Mouse (Mus musculus) G1E-ER4 (cell line): ENCODE measurements around the gene Clba1. TPM values are rescaled to one million over a fixed set of nuclear protein-coding genes. Genes with fewer than 3 reads are reported as not detected.

Source experiments
- GATA1 ChIP-seq: IDR thresholded peaks from one replicate; pipeline ENCODE4 v1.8.0; 2012; ENCODE audit warnings: low read length, inconsistent platforms
- polyA plus RNA-seq: library from polyadenylated mRNA; stranded (reverse); fragments of >175 nt; gene quantifications from 2 replicates; pipeline ENCODE4 v1.2.3, GENCODE M21; 2012

Clba1 gene
- polyA plus RNA-seq, 1 experiment = 5.0 TPM

DNA sequence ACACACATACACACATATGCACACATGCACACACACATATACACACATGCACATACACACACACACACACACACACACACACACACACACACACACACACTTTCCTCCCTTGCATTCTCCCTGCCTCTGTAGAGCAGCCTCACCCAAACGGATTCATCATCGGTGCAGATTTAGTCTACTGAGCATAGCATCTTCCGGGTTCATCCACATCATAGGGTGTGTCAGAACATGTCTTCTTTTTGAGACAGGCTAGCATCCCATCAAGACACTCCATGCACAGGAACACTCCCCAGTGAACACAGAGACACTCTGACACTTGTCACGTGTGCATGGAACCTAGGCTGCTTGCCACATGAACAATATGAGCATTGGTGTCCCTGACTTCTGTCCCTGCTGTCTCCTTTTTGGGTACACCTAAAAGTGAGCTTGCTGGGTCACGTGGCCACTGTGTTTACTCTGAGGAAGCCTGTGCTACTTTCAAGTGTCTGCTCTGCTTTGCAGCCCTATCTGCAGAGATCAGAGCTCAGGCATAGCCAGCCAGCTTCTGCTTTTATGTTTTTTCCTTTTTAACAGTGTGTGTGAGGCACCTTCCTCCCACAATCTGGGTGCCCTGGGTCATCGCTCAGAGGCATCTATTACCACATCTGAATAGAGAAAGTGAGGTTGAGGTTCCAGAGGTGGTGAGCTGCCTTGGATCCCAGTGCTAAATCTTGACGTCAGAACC, 46.0 kb downstream of the Clba1 start:
- no peak for TF ChIP-seq GATA1

GRCm38 (mm10) chr12:112856338-112856737, 47.6 kb downstream of the Clba1 start:
- TF ChIP-seq GATA1 = no peak

DNA sequence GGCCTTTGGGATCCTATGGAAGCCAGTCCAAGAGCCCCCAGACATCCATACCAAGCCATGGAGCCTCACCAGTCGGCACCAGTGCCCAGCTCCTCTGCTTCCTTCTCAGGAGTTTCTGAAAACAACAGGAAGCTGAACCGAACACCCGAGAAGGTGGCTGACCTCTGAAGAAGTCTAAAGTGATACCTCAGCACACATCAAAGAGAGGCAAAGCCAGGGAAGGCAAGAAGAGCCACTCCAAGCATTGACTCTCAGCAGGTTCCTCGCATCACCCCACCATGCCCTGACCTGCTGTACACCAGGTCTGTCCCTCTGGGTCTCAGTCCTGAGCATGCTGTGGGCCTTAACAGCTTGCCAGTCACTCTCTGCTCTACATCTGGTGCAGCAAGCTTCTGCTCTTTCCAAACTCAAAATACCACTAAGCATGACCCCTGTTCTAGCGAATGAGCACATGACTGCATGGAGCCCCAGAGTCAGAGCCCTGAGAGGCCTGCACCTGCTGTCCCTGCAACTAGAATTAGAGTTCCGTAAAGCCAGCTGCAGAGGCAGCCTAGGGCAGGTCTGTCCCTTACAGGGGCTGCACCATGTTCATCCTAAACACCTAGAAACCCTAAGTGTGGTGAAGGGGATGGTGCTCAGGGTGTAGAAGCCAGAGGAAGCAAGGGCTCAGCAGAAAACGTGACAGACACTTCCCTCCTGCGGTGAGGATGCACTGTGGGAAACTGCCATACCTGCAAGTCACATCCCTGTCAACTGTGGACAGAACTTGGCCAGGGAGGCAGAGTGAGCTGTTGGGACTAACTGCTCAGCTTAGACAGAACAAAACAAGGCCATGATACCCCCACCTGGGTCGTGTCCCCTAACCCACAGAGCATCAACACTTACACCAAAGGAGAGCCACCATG, 48.5 kb downstream of the Clba1 start:
- no peak for TF ChIP-seq GATA1

- TF ChIP-seq GATA1 = no peak
Observed at GRCm38 (mm10) chr12:112858581-112859336, 50.0 kb downstream of the Clba1 start.

- TF ChIP-seq GATA1 = no peak
Observed at GRCm38 (mm10) chr12:112859930-112860329, 51.2 kb downstream of the Clba1 start.

GRCm38 (mm10) chr12:112860765-112861164, 52.0 kb downstream of the Clba1 start:
- no peak for TF ChIP-seq GATA1

DNA sequence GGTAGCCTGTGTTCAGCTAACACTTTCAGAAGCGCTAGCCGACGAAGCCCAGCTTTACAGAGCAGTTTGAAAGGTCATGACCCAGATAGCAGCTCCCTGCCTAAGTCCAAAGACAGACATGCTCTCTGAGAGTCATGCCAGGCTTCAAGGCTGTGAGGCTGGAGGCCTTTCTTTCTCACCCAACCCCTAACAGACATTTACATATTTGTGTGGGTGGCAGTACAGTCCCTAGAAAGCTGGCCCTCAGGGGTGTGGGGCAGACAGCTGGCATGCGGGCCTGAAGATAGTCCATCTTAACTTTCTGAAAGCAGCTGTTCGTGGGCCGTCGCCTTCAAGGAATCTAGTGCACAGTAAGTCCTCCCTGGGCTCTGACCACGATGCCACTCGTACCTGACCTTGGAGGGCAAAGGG, 53.2 kb downstream of the Clba1 start:
- no peak for TF ChIP-seq GATA1

DNA sequence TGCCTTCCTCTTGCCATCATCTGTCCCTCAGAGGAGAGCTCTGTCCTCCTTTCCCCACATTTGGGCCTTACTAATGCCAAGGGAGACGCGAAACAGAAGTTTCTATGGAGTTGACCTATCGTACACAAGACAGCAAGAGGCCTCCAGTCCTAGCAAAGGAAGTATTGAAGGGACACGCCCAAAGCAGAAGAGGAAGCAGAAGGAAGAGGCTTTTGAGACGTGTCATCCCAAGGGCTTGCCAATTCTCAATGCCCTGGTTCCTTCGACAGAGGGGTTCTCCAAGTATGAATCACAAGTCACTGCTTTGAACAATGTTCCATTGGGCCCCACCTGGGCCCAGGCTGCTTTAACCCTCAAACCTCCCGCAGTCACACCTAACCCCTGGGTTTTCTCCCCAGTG, 56.1 kb downstream of the Clba1 start:
- TF ChIP-seq GATA1 = no peak

Other genes with a start within 250 kb of the Clba1 start
- gene Inf2, start 220.2 kb upstream of the Clba1 start, polyA plus RNA-seq = 60.6 and 69.4 TPM in 2 replicates
- gene Adssl1, start 188.9 kb upstream of the Clba1 start, polyA plus RNA-seq = not detected in 2 replicates
- gene Siva1, start 164.3 kb upstream of the Clba1 start, polyA plus RNA-seq = 75.4 and 87.3 TPM in 2 replicates
- 376 and 445 TPM in 2 replicates for gene Akt1, start 134.1 kb upstream of the Clba1 start, polyA plus RNA-seq
- 0.35 and 0.70 TPM in 2 replicates for gene Zbtb42, start 130.1 kb upstream of the Clba1 start, polyA plus RNA-seq
- gene Cep170b, start 88.5 kb upstream of the Clba1 start, polyA plus RNA-seq = not detected in 2 replicates
- 0.03 TPM in 1 of 2 replicates, not detected in the other for gene Pld4, start 48.3 kb upstream of the Clba1 start, polyA plus RNA-seq
- gene Ahnak2, start 6.3 kb upstream of the Clba1 start, polyA plus RNA-seq = not detected in 2 replicates
- gene Cdca4, start 20.5 kb downstream of the Clba1 start, polyA plus RNA-seq = 31.2 and 35.7 TPM in 2 replicates
- gene Gpr132, start 59.3 kb downstream of the Clba1 start, polyA plus RNA-seq = not detected in 2 replicates
- 0.55 and 0.84 TPM in 2 replicates for gene Jag2, start 120.8 kb downstream of the Clba1 start, polyA plus RNA-seq
- gene Nudt14, start 133.2 kb downstream of the Clba1 start, polyA plus RNA-seq = 12.4 and 13.5 TPM in 2 replicates
- gene Btbd6, start 167.5 kb downstream of the Clba1 start, polyA plus RNA-seq = 75.1 and 103 TPM in 2 replicates
- 35.6 and 40.2 TPM in 2 replicates for gene Brf1, start 191.8 kb downstream of the Clba1 start, polyA plus RNA-seq
- gene Pacs2, start 205.6 kb downstream of the Clba1 start, polyA plus RNA-seq = 22.1 and 24.7 TPM in 2 replicates